Mouse (Mus musculus) adrenal gland, postnatal 14 days (tissue): ENCODE results near the gene Ndufaf2. TPM values are rescaled to one million over a fixed set of nuclear protein-coding genes. Genes with fewer than 3 reads are reported as not detected.

Source experiments
- DNase-seq: peaks from one replicate; pipeline ENCODE4 v3.0.0; 2021; ENCODE audit warnings: mixed read lengths
- total RNA-seq: library from RNA; stranded (reverse); gene quantifications from 2 replicates; pipeline ENCODE4 v1.2.3, GENCODE M21; 2021

Gene Ndufaf2
- total RNA-seq, 1 experiment from 2014 or later: 40.5 TPM

DNA sequence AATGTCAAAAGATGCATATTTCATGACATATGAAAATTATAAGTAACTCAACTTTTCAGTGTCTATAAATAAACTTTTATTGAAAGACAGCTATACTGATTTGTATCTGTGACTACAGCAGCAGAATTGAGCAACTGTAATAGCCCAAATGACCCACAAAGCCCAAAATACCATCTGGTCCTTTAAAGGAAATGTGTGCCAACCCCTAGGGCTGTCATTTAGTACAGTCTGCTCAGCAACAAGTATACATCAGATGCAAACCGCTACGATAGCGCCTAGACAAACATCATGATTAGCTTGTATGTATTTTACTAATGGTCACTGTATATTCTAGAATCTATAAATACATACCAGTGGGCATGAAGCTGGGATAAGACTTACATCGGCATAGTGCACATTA lies 74.3 kb downstream of the Ndufaf2 start:
- no peak for DNase-seq

DNA sequence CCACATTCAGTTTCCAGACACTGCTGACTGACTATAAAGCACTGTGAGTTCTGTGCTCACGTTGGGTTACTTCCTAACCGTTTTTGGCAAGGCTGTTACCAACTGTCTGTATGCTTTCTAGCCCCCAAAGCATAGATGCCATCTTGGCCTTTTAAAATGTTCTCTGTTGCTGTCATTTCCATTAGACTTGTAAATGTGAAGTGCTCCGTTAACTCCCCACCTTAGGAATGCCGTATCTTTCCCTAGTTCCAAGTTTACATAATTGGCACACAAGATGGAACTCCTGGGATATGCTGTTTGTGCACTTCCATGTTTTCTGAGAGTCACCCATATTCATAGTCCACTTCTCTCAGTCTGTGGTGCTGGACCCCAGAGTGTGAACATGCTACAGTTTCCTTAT lies 80.5 kb downstream of the Ndufaf2 start:
- DNase-seq: no peak

DNA sequence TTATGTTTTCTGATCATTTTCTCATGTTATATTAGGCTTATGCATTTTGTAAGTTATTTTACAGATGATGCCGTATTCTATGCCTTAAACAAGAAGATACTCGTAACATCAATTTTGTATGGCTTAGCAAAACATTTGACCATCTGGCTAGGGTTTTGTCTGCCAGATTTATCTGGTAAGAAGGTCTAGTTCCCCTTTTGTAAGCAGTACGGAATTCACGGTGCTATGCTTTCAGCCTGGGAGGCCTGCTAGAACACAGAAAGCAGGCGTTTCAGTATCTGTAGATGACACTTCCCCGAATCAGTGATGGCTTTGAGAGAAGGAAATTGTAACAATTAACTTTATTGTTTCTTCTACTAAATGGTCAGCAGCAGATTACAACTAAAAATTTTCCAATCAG lies 80.9 kb downstream of the Ndufaf2 start:
- DNase-seq: no peak

DNA sequence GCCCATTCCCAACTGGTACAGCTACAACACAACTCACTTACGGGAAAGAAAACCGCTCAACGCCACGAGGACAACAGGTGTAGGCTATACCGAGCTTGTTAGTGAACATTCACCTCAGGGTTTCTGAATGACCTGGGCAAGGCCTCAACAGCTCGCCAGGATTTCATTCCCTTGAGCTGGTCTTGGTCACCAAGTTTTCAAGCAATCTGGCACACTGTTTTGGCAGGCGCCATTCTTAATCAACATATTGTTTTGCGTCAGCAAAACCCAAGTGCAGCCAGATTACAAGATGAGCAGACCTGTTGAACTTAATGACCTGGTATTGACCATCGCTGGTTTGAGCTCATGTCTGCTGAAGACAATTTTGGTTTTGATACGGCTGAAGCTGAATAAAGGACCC lies 88.3 kb downstream of the Ndufaf2 start:
- DNase-seq: no peak

DNA sequence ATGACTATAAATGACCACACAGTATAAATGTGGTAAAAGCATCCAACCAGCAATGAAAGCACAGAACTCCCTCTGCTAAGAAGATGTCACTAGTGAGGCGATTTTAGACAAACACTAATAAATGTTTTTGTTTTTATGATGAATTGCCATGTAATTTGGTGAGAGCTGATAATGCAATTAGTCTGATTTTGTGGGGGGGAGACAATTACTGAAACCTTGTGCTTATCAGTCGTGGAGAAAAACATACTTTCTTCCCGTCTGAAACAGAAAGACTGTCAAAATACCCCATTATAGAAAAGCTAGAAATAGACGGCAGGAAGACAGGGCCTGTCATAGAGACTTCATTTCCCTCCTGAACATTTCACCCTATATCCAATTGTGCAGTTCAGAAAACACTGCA lies 89.3 kb downstream of the Ndufaf2 start:
- DNase-seq: no peak

DNA sequence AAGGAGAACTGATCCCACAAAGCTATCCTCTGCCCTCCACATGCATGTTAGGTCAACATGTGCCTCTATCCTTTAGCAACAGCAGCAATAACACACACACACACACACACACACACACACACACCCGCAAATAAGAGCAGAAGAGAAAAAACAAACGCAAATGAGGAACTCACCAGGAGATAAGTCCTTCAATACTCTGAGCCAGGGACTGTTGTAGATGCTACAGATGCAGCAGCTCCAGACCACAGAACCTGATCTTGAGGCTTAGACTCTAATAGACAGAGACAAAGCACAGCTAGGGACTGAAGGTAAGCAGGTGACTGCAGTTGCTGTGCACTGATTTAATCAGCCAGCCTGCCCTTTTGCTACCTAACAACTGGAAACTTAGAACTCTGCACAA lies 92.4 kb downstream of the Ndufaf2 start:
- DNase-seq: no peak

DNA sequence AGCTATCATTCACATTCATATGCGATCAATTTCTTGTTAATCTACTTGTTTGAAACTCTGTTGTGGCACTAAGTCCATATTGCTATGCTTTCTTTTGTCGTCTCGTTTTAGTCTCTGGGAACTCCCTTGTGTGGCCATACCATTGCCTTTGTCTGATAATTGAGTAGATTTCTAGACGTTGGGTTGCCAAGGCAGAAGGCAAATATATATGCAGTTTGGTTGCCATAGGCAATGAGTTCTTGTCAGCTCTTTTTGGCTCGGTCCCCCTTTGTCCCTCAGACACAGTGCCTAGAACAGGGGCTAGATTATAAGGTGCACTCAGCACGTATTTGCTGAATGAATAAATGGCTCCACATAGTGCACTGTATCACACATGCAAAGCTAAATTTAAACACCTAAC lies 94.1 kb downstream of the Ndufaf2 start:
- DNase-seq: no peak

DNA sequence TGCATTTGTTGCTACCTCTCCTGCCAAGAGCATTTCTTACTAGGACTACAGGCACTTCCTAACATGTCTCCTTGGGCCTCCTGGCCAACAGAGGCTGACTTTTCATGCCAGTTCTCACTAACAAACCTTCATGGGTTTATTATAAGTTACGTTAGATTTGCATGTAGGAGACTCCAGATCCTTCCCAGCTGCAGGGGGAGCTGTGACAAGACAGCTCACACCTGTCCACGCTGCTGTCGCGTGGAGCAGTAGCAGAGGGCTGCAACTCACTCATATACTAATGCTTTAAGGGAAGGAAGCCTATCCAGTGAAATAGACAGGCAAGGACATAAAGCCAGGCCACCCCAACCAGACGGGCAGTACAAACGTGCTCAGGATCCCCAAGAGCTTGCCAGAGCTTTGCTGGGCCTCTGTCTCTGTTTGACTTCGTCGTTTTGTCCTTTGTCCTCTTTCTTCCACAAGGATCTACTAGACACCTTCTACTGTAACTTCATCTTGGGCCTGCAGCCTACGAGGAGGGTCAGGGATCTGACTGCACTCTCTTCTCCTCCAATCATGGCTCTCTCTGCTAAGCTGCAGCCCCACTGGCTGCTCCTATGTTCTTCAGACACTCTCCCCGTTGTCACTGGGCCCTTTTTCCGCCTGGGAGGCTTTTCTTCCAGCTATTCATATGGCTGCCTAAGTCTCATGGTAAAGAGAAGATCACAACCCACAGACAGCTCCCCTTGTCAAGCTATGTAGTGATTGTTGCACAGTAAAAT lies 94.9 kb downstream of the Ndufaf2 start:
- DNase-seq: no peak

DNA sequence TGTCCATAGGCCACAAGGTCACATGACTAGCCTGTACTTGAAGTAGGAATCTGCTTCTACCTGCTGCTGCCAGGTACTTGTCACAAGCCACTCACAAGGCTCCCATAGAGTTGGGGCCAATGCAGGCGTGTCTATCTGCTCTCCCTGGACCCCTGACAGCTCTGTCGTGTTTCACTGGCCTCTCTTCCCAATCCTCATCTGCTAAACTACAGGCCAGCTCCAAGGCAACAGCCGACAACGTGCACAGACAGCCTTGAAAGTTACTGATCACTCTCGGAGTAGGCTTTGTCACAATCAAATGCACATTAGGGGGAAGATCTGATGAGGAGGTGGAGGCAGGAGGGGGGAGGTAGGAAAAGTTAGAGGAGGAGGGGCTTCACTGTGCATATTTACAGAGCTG lies 95.5 kb downstream of the Ndufaf2 start:
- no peak for DNase-seq

DNA sequence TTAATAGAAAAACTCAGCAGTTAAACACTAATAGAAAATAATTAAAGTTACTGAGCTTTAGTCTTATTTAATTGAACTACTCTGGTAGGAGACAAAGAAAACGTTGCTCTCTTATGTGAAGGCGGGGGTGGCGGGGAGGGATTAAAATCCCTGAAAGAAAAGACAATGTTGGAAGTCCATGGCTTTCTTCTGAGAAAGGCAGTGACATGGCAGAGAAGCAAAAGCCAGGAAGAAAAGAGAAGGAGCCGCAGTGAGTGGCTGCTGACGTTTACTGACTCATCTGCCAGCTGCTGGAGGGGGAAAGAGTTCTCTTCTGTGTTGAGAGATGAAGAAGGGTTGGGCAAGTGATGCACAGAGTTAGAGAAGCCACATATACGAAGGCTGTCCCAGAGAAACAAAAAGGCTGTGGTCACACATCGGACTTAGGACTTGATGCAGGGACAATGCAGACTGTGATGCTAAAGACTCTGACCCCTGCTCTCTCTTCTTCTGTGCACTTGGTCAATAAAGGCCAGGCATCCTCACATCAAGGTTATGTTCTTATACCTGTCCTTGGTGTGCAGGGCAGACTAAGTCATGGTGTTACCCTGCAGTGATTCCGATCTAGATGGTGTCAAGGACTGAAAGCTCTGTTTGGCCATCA lies 97.4 kb downstream of the Ndufaf2 start:
- no peak for DNase-seq

DNA sequence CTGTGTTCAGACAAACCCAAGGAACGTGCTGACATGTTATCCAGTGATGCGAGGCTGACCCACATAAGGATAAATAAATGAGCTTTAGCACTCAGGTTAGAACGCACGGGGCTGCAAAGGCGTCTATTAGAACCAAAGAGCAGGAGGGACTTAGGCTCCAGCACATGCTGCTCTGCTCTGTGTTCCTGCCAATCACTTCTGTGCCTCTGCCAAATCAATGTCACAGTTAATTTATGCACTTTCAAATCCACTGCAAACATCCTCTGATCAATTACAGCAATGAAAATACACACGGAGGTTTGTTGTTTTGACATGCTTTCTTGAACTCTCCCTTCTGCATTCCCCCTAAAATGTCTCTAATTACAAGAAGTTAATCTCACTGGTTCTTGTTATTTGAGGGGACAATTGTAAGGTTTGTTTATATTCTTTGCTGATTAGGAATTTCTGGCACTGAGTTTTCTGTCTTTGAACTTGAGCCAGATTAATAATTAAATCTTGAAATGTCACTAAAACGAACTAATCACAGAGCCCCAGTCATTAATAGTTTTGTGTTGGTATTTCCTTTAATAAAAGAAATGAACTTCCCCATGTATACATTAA lies 98.0 kb downstream of the Ndufaf2 start:
- DNase-seq: no peak

DNA sequence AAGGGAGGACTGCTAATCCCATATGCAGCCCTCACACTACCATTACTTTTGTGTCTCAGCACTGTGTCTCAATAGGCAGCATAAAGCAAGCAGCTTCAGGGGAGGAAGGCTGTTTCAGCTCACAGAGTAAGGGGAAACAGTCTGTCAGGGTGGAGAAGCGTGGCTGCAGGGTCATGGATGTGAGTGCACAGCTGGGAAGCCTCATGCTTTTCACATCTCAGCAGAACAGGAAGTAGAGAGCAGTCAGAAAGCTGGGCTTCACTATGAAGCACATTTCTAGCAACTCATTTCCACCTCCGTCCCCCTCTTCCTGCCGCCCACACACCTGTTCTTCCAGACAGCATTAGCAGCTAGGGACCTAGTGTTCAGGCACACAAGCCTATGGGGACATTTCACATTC lies 101.5 kb downstream of the Ndufaf2 start:
- DNase-seq: no peak

DNA sequence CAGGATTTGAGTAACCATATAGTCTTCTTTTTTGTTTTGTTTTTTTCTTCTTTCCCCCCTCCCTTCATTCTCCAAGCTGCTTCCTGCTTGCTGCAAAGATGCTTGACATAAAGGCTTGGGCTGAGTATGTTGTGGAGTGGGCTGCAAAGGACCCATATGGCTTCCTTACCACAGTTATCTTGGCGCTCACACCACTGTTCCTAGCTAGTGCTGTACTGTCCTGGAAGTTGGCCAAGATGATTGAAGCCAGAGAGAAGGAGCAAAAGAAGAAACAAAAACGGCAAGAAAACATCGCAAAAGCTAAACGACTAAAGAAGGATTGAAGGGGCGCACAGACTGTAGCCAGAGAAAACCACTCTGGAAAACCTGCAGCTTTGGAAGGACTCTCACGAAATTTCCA lies 111.1 kb downstream of the Ndufaf2 start:
- no peak for DNase-seq

DNA sequence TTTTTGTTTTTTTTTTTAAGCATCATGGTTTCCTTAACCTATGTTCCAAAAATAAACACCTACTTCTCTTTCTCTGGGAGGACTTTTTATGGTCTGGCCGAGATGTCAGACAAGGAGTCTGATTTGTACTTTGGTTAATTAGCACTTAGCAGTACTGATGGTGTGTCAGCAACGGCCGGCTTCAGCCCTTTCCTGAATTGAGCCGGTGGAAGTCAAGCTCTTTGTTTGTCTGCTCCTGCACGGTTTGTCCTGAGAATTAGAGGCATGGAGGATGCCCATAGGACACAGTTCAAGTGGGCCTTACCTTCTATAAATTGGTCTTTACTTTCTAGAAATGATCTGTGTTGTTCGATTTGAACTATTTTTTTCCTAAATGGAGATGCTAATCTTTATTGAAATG lies 111.5 kb downstream of the Ndufaf2 start:
- DNase-seq: no peak

DNA sequence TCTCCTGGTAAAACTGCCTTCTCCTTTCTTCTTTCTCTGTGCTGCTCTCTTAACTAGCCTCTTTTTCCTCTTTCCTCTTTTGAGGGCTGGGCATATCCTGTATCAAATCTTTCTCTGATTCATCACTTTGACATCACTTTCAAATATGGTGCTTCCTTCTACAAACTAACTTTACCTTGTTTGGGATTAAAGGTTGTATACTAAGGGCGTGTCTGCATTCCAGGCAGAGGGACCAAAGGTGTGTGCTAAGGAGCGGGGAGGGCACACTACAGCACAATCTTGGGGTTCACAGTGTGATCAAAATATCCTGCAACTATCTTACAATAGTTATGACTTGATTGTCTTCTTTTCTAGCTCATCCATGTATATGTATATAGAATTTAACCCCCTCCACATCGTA lies 112.4 kb downstream of the Ndufaf2 start:
- no peak for DNase-seq

DNA sequence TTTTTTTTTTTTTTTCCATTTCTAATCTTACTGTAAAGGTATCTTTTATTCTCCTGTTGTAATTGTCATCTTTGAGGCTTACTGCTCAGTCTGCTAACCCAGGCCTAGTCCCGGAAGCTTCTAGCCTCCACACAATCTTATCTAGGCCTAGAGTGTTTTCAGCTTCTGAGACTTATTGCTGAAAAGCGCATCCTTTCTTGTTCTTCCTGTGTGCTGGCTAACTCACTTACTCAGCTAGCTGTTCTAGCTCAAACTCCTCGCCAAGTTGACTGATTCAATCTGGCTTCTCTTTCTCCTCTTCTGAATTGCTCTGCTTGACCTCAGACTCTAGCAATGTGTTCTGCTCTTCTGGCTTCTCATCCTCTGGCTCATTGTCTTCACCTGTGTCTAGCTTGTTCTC lies 112.8 kb downstream of the Ndufaf2 start:
- no peak for DNase-seq

DNA sequence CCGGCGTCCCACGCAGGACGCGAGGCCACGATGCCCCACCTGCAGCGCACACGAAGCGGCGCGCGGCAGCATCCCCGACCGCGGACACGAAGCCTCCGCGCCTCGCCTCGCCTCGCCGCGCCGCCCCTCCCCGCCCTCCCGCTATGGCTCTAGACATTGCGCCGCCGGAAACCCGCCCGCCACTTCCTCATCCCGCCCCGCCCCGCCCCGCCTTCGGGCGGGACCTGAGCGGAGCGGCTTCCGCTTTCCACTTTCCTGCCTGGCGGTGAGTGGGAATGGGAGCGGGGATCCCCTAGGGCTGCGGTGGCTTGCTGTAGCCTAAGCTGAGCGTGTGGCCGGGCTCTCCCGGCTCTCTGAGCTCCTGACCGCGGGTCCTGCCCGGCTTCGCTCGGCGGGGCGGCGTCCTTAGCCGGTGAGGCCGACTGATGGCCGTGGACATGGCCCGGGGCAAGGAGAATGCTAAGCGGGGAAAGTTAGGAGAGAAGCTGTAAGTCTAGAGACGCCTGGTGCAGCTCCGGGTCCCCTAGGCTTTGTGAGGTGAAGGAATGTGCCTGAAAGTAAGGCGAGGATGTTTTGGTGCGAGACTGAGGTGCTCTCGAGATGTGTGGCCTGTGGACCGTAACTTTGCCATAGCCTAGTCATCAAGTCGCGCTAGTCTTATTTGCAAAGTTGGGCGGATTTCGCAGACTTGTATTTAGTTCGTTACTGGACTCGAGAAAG lies 114.0 kb downstream of the Ndufaf2 start, which contains the start of gene Smim15:
TSS of gene Smim15 (plus strand) at position 225 of the 720 bp plus-strand sequence.
- DNase-seq: peak; percentile 95

DNA sequence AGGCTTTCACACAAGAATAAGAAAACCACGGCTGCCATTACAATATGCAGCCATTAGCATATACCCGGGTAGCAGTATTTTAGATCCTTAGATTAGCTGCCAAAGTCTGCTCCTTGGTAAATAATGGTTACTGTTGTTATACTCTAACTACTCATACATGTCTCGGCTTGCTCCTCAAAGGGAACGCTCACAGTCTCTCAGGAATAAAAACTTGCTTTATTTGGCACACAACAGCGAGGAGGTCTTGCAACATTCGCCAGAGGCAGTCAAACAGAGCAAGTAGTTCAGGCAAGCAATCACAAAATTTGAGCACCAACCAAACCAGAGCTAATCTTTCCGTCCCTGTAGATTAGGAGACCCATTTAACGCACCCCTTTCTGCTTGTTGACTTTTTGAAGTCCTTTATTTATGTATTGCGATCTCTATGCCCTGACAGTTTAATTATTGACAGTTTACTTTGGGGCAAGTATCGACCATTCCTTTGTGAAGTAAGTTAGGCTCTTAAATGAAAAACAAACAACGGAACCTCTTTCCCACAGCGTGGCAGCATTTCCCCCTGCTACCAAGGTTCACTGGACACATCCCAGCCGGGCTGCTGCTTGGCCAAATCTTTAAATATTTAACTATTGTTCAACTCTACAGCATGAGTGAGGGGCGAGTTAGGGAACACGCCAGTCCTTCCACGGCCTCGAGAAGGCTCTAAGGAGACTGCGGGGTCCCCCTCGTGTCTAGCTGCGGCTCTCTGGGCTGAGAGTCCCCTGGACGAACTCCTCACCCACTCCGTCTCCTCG lies 114.8 kb downstream of the Ndufaf2 start:
- peak; percentile 49 for DNase-seq

DNA sequence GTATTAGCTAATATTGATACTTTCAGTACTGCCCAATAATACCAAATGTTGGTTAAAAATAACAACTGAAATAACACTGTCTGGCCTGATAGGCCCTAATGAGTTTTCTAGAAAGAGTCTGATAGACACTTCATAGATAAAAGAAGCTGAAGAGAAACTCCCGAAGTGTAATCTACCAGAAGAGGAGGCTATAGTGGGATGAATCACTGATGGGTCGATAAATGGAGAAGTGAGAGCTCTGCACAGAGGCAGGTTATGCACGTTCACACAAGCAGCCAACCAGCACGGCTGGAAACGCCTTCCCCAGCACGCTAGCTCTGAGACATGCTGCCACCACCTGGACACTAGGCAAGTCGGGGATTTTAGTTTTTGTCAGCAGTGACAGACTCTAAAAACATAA lies 117.1 kb downstream of the Ndufaf2 start:
- DNase-seq: peak; percentile 87

DNA sequence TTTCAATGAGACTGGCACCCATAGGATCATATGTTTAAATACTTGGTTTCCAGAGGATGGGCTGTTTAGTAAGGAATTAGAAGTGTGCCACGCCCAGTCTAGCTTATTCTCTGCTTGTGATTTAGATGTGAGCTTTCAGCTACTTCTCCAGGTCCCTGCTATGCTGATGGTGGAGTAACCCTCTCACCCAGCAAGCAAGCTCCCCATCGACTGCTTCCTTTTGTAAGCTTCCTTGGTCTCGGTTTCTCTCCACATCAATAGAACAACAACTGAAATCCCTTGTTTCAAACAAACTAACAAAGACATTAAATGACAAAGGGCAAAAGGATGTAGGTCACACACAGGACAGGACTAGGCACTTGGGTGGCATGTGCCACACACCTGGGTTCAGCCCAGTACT lies 118.0 kb downstream of the Ndufaf2 start:
- DNase-seq: no peak

DNA sequence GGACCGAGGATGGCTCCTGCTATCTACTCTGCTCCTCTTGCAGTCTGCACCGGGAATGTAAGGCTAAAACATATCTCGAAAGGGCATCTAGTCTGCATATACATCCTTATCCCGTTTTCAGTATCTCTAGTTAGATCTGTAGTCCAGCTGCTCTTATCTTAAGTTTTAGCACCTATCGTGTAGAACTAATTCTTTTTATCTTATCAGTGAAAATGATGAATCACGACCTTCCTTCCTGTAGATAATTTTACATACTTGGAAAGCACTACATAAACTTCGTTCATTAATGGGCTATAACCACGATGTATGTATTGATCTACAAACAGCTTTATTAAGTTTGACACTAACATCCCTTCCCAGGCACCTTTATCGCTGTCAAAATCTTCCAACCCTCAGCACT lies 118.5 kb downstream of the Ndufaf2 start:
- DNase-seq: no peak

DNA sequence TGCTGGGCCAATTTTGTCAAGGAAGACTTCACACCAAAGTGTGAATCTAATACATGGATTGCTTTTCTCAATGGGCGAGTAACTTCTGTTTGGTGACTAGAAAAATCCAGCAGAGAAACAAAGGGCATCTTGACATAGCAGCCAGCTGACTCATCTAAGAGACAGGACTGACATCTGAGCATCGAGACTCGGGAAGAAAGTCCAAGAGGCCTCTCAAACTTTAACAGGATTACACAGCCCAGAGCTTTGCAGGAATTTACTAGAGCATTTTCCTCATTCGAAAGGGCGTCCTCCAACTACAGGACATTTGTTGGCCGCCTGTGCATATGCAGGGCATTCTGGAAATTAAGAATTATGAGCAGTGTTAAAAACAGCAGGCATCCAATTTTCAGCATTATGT lies 119.0 kb downstream of the Ndufaf2 start:
- no peak for DNase-seq
